Mouse (Mus musculus): Measurements from ENCODE around the gene Tmem242.

The Tmem242 gene

DNA sequence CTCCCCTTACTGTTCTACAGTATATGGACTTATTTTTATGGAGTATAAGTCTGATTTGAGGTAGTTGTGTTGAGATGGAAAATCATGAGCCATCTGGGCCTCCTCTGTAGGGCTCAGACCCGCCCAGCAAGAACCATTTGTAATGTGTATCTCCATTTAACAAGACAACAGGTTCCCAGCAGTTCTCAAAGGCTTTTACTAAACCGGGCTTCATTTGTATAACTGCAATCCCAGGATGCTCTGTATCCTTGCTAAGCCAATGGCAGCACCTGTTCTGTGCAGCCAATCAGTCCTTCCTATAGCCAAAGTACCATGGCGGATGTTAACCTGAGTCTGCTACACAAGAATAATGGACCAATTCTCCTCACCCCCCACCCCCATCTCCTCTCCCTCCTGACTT lies 23.5 kb downstream of the Tmem242 start:
- DNase-seq (ENCODE audit: low spot score) = no peak

DNA sequence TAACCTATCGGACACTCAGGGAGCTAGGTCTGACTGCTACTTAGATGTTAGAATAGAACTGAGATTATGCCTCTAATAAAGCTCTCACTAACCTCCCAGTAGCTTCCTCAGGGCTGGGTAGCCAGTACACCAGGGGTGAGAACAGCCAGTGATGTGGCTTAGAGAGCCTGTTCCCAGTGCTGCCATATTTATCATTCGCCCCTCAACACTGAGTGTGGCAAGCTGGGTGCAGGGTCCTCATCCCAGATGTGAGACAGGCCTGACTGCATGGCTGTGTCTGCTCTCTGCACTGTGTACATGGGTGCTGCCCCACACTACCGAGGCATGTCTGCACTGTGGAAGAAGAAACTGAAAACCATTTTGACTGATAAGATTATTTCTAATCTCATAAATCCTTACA lies 26.0 kb downstream of the Tmem242 start:
- no peak for DNase-seq (ENCODE audit: low spot score)

DNA sequence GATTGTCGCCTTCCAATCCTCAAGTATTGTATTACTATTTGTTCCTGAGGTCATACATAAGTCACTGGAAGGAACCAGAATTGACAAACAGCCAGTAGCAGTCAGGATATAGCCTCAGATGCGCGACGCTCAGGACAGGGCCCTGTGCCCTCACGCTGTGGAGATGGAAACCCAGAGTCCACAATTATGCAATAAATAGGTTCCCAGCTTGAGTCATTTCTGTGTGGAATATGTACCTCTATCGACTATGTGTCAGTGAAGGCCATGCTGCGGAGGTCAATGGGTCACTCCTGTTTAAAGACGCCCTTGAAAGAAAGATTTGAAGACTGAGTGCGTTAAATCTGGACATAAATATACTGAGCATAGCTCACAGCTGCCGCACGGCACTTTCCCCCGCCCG lies 26.7 kb downstream of the Tmem242 start:
- DNase-seq (ENCODE audit: low spot score) = no peak

DNA sequence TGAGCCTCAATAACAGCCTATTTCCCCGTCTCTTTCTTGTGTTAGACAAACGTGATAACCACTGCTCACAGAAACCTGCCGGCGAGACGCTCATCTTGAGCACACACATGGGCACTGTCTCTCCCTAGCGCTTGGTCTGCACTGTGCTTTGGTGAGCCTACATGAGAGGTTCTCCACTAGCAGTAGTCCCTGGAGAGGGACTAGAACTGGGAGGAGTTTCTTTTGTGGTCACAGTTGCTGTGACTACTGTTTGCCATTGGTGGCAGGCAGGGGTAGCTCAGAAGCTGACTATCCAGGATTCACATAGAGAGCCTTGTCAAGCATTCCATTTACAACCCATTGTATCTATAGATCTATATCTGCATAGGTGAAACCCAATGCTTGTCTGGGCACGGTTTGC lies 27.3 kb downstream of the Tmem242 start:
- no peak for DNase-seq (ENCODE audit: low spot score)

DNA sequence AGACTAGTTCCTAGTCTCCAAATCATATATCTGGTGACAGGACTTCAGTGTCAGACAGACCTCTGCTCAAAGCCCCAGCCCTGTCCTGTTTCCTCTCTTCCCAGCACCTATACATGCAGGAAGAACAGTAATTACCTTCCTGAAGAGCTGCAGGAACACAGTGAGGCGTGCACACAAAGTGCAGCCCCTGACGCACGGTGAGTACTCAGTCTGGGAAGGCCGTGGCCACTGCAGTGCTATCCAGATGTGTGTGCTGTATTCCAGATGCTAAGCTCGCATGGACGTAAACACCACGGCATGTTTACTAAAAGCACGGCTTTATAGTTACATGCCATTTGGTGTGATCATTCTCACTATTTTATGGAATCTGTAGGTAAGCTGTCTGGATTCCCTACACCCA lies 27.8 kb downstream of the Tmem242 start:
- no peak for DNase-seq (ENCODE audit: low spot score)

DNA sequence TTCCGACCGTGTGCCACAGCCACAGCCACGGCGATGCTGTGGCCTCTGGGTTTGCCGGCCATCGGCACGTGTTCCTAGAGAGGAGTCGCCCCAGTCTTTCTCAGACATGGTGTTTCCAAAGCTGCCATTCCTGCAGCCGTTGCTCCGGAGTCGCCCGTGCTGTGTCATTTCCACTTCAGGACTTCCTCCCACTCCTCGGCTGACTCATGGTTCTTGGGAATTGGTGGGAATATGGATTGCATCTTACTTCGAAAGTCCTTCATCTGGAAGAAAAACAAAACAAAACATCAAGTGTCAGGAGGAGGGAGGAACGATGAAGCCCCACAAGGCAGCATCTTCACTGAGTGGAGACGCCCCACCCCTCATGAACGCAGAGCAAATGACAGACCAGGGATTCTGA lies 28.9 kb downstream of the Tmem242 start:
- no peak for DNase-seq (ENCODE audit: low spot score)

DNA sequence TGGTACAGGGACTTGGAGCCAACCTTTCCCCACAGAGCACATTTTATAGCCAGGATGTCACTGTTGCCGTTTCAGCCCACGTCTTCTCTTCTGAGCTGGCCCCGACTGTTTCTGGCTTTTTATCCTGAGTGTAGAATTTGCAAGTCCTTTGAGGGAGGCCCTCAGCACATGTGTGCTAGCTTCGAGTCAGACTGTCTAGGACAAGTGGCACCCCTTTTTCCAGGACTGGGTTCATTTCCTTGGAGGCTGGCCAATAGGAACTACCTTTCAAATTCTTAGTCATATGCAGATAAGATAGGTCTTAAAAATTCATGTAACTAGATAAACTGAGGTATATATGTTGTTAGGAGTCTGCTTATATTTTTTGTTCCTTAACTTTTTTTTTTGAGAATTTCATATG lies 29.7 kb downstream of the Tmem242 start:
- no peak for DNase-seq (ENCODE audit: low spot score)

DNA sequence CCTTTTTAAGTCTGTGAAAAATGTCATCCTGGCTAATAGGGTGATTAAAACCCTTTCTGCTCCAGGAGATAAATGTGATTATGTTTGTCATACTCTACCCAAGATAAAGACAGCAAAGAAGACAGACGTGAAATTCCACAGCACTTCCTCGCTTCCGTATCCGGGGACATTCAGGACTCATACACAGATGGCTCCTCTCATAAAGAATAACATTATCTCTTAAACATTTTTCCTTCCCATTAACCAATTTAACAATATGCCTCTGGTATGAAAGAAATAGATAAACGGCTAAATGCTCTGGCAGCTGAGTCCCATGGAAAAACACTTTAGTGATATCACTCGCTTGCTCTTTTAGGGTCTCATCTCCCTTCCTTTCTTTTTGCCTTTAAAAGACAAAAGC lies 33.0 kb downstream of the Tmem242 start:
- no peak for DNase-seq (ENCODE audit: low spot score)

DNA sequence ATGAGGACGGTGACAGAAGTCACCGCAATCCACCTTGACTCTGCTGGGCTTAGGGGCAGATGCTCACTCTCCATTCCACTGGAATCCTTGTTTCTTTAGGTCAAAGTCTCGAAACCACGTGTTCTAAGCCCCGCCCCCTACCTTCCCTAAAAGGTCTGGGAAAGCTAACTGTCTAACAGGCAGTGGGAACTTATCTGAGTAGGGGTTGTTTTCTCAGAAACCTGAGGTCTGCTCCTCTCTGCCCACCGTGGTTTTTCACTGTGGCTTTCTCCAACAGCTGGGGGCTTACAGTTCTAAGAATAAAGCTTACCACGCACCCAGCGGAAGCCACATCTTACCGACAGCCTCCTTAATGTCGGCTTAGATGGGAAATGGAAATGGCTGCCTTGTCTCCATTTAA lies 33.5 kb downstream of the Tmem242 start:
- DNase-seq (ENCODE audit: low spot score) = no peak

DNA sequence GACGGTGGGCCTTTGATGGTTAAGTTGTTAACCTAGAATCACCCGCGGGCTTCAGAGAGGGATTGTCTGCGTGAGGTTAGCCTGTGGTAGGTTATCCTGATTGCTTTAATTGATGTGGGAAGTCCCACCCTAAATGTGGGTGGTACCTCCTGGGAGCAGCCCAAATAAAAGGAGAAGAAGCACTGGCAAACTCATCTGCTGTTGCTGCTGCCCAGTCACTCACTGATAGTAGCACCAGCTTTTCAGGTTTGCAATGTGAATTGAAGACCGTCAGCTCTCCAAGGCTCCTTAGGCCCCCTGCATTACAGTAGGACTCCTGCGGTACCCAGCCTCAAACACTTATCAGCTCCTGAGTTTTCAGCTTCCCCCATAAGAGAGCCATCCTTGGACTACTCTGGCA lies 36.2 kb downstream of the Tmem242 start:
- DNase-seq (ENCODE audit: low spot score) = no peak

DNA sequence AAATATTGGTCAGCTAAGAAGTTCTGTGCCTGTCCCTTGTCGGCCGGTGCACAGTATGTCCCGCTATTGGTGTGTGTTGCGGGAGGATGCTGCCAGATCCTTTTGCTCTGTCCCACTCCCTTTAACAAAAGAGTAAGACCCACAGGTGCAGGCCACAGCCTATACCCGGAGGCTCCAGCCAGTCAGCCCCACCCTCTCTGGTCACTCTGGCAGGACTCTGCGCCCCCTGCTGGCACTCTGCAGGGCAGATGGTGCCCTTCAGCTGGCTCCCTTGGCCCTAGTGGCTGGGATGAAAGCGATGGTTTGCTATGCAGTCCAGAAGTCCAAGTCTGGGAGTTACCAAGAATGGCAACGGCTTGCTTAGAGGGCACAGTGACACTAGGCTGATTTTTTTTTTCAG lies 37.4 kb downstream of the Tmem242 start:
- DNase-seq (ENCODE audit: low spot score) = peak; percentile 72

DNA sequence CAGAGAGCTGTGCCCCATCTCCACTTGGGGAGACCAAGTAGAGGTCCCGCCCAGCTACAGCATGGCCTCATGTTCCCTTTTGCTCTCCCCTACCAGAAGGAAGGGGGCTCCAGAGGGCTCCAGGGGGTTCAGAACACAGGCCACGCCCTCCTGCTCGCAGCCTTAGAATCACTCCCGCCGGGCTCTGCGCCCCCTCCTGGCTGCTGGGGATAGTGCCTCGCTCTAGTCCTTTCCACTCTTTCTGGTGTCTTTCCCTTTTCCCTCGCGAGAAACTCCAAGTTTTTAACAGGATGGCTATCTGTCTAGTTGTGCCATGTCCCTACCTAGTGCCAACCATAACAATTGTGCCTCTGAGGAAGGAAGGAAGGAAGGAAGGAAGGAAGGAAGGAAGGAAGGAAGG lies 38.0 kb downstream of the Tmem242 start:
- DNase-seq (ENCODE audit: low spot score) = peak; percentile 23

DNA sequence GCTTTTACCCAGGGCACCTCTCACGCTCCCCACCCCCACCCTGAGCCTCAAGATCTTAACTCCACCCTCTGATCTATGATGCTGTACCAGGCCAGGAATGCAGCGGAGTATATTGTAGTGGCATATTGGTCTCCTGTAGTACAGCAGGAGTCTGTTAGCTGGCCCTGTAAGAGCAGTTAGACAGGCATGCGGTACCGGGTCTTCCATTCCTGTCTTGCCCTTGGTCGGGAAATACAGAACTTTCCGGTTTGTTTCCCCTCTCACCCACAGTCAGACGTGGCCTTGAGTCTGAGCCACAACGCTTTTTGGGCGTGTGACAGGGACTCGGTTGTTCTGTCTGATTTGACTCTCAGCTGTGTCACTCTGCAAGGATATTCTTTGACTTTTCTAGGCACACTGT lies 38.8 kb downstream of the Tmem242 start:
- DNase-seq (ENCODE audit: low spot score) = no peak

DNA sequence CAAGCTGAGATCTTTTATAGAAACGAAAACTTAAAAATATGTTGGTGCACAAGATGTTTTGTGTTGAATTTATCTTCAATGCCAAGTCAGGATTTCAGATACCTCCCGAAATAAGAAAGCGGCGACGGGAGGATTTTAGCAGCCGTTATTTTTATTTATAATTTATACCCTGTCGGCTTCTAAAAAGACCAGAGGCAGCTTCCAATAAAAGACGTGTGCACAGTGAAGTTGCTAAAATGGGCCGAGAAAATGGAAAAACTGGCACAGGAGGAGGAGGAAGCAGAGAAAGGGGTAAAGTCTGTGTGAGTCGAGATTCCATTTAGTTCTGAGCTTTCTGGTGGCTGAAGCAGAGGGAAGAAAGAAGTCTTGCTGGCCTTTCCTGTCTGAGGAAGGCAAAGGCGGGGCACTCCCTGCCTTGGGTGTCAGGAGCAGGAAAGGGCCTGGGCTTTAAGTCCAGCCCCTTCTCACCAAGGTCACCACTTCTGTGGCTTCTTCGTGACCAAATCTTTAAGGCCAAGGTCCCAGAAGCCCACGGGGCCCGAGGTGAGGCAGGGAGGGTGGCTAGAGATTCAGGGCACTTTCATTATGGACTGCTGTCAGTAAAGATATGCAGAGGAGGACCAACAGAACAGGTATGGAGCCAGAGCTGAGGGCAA lies 39.5 kb downstream of the Tmem242 start:
- no peak for DNase-seq (ENCODE audit: low spot score)

DNA sequence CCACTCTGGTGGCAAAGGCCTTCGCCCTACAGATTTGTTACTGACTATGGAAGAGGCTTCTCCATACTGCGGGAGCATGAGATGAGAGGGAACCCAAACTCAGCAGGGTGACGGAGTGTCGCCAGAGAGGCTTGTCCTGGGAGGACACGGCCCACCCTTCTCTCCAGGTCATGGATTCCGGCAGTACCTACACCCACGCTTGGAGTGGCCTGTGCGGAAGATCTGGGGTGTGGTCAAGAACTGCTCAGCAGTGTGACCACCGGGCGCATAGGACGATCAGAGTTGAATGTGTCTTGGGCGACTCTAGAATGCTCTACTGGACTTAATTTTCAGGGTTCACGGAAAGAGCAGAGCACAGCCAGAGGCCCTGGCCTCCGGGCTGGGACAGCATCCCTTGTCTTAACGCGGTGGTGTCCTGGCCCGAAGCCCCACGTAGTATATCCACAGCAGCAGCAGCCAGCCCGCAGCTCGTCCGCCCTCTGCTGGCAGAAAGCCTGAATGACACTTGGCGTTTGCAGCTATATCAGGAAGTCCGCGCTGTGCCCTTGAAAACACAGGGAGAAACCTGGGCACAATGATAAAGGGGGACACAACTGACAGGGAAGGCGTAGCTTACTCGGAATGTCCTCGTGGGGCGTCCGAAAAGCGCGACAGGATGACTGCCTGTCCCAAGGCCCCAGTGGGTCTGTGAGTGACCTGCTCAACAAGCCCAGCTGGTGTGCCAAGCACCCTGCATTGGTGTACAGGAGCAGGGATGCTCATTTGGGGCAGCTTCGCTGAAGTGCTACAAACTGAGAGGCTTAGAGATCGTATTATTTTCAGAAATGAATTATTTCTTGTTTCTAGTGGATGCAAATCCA lies 42.7 kb downstream of the Tmem242 start:
- peak; percentile 58 for DNase-seq (ENCODE audit: low spot score)

DNA sequence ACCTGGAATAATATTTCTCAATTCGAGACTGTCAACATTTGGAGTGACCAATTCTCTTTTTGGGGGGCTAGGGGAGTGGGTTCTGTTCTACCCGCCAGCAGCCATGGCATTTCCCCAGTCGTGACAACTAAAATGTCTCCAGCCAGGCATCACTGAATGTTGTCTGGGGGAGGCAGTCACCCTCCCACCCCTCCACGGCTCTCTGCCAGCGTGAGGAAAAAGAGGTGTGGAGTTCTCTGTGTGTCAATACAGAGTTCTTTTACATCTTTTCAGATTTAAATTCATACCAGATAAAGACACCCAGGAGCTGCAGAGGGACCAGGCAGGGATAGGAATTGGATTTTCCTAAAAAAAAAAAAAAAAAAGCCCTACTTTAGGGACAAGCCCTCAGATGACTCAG lies 43.8 kb downstream of the Tmem242 start:
- DNase-seq (ENCODE audit: low spot score) = no peak

DNA sequence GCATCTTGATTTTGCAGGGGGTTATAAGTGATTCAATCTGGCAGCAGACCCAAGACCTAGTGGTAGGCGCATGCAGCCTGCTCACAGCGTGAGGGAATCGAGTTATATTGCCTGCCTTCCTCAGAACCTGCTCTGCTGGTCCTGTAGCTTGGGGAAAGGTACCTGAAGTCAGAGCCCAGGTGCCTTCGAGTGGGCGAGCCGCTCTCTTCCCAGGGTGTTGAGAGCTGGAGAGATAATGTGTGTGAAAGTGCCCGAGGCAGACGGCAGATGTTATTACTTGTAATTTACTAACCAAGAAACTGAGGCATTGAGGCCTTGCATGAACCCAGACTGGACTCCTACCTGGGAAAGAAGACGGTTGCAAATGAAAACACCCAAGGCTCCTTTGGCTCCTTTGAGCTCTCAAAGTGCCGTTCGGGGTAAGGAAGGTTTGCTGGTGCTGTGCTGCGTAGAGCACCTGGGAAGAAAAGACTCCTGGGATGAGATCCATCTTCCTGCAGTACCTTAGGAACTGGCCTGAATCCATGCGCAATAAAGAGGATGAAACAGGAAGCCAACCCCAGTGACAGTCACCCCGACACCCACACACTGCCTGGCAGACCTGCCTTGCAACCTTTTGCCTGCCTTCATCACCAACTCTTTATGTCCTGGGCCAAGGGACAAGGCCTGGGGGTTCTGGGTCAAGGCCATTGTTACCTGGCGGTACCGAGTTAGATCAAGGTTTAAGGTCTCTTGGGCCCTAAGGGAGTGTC lies 44.4 kb downstream of the Tmem242 start:
- no peak for DNase-seq (ENCODE audit: low spot score)

DNA sequence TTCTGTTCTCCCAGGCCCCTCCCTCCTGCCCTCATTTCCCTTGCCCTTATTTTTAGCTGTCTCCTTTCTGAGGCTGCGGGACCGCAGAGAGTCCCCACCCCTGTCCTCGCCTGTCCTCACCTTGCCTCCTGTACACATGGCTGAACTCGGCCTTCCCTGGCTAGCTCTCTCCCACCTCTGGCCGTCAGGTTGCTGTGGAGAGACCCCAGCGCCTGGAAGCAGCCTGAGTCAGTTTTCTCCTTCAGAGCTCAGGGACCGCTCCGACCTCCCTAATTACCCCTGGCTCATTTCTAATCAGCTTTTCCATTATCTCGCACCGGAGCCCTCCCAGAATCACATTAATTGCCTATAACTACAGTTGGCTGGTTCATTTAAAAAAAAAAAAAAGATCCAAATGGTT lies 49.4 kb downstream of the Tmem242 start:
- DNase-seq (ENCODE audit: low spot score) = no peak

DNA sequence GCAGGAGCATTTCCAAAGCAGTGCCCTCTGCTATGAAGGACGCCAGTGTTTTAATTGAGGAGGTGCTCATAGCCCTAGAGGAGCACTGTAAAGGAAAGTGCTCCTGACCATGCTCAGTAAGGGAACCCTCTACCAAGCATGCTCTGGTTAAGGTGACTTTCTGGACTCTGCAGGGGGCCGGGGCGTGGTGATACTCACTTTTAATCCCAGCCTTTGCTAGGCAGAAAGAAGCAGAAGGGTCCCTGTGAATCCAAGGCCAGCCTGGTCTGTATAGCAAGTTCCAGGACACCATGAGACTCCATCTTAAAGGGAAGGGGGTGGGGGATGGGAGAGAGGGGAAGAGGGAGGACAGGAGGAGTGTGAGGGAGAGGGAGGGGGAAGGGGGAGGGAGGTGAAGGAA lies 51.7 kb downstream of the Tmem242 start:
- DNase-seq (ENCODE audit: low spot score) = no peak

DNA sequence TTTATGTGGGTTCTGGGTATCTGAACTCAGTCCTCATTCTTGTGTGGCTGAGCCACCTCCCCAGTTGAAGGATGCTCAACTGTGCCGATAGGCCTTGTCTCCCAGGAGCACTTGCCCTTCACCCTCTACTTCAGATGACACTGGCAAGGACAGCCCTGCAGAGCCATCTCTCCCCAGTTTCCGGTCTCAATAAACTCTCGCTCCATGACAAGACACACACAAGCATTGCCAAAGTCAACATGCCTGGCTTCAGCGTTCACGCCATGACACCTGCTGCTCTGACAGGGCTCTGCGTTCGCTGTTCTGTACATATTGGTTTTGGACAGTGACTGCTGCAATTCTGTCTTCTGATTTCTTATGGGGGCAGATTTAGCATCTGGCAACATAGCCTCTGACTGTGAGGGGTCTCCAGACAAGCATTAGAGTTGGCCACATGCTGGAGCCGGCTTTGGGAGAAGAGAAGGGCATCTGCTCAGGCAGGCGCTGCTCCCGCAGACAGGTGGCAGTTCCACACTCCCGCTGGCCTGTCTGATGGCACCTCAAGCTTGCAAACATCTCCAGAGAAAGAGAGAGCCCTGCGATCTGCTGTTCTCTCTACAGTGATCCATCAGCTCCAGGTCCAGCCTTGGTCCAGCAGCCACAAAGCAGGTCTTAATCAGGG lies 53.0 kb downstream of the Tmem242 start:
- DNase-seq (ENCODE audit: low spot score) = no peak

DNA sequence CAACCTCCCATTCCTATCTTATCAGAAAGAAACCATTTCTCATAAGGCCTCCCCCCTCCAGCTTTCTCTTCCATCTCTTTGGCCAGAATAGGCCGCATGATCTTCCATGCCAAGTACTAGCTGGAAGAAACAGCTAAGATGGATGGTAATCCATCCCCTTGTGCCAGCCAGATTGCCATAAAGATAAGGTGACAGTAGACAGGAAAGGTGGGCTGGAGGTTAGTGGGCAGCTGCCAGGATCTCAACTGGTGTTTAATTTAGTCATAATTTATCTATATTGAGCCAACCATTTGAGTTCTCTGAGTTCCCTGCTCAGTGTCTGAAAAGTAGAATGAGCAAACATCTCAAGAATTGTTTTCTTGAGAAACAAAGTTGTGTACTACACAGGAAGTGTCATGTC lies 54.4 kb downstream of the Tmem242 start:
- no peak for DNase-seq (ENCODE audit: low spot score)

DNA sequence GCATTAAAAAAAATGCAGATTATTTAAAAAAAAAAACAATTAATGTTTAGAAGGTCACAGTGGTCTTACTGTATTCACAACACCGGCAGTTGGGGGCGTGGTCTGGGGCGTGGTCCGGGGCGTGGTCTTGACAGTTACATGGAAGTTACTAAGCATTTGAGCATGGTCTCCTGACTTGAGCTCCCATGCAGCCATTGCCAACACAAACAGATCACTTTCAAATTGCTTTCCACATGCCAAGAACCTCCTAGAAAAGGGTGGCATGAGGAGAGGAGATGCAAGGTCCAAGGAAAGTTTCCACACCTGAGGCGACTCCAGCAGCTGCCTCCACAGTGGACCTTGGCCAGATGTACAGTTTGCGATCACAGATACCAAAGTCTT lies 62.1 kb downstream of the Tmem242 start:
- DNase-seq (ENCODE audit: low spot score) = no peak
